Mouse (Mus musculus) testis, adult 2 months (tissue): ENCODE data around the gene Crtam.

Source experiments
- CTCF ChIP-seq: fragments of 200-500 bp; IDR thresholded peaks from 2 replicates; pipeline ENCODE4 v1.5.1; 2012; ENCODE audit warnings: low read depth, mild to moderate bottlenecking, inconsistent platforms, low read length, moderate library complexity; ENCODE audit not compliant: control insufficient read depth, insufficient read depth, insufficient replicate concordance
- POLR2A ChIP-seq: fragments of 200-500 bp; IDR thresholded peaks from 2 replicates; pipeline ENCODE4 v1.6.1; 2012; ENCODE audit warnings: low read depth, mild to moderate bottlenecking, inconsistent platforms, low read length, moderate library complexity; ENCODE audit not compliant: control insufficient read depth

DNA sequence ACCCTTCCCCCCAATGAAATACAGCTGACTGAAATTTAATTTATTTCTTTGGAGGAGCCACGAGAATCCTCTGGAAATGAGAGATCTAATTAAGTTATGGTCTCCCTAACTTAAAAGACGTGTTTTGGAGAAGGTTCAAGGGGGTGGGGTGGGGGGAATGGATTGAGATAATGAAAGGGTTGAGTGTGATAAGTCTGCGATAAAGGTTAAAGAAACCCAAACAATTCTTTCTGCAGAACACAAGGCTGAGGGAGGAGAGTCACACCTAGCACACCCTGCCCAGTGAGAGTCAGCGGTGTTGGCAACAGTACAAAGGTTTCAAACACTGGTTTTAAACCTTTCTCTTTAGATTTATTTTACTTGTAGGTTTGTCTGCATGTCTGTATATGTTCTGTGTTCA, 49.0 kb upstream of the Crtam start:
- TF ChIP-seq POLR2A (no peak), CTCF (no peak)
